Mouse (Mus musculus): ENCODE measurements around the gene Zscan10. TPM values are rescaled to one million over a fixed set of nuclear protein-coding genes. Genes with fewer than 3 reads are reported as not detected.
"Not testable (repeated sequence)": the region's sequence is repeated elsewhere in the genome, so short reads cannot be mapped to it uniquely, and the experiment has no call there.

The Zscan10 gene
- polyA plus RNA-seq, 1 experiment = not detected

GRCm38 (mm10) chr17:23585721-23586491, 14.8 kb upstream of the Zscan10 start:
- Histone ChIP-seq H3K27me3 (replicated peaks) (peaks cover 38% of the 10 kb centered on the region), H3K4me1 (peaks cover 25% of the 10 kb centered on the region), H3K36me3 (replicated peaks; ENCODE audit: low read length) (no peaks in the 10 kb centered on the region), H3K9me3 (no peaks in the 10 kb centered on the region), H3K4me3 (replicated peaks) (peak overlapping the region; percentile 88)
- no peak for TF ChIP-seq GATA1 (IDR thresholded peaks at IDR 0.05; ENCODE audit: borderline replicate concordance, low read length)
- TF ChIP-seq FLI1 (IDR thresholded peaks at IDR 0.05; ENCODE audit: low read length) = no peak

- peaks cover 38% of the 10 kb centered on the region for H3K27me3 ChIP-seq (replicated peaks)
- H3K36me3 ChIP-seq (replicated peaks; ENCODE audit: low read length) = no peaks in the 10 kb centered on the region
- H3K9me3 ChIP-seq = no peaks in the 10 kb centered on the region
- H3K4me1 ChIP-seq = peaks cover 30% of the 10 kb centered on the region
- TF ChIP-seq FLI1 (IDR thresholded peaks at IDR 0.05; ENCODE audit: low read length) (no peak), GATA1 (IDR thresholded peaks at IDR 0.05; ENCODE audit: borderline replicate concordance, low read length) (no peak)
- H3K4me3 ChIP-seq (replicated peaks) = no peak overlapping the region
Observed at GRCm38 (mm10) chr17:23587253-23587652, 13.4 kb upstream of the Zscan10 start.

GRCm38 (mm10) chr17:23592208-23592925, 8.3 kb upstream of the Zscan10 start:
- H3K27me3 ChIP-seq (replicated peaks) = peaks cover 9% of the 10 kb centered on the region
- H3K4me1 ChIP-seq = peaks cover 21% of the 10 kb centered on the region
- H3K9me3 ChIP-seq = no peaks in the 10 kb centered on the region
- H3K4me3 ChIP-seq (replicated peaks) = peak overlapping the region; percentile 90
- TF ChIP-seq GATA1 (IDR thresholded peaks at IDR 0.05; ENCODE audit: borderline replicate concordance, low read length) (no peak), FLI1 (IDR thresholded peaks at IDR 0.05; ENCODE audit: low read length) (no peak)
- H3K36me3 ChIP-seq (replicated peaks; ENCODE audit: low read length) = no peaks in the 10 kb centered on the region

- peaks cover 10% of the 10 kb centered on the region for H3K27me3 ChIP-seq (replicated peaks)
- H3K4me3 ChIP-seq (replicated peaks) = peak overlapping the region; percentile 90
- TF ChIP-seq FLI1 (IDR thresholded peaks at IDR 0.05; ENCODE audit: low read length) (no peak), GATA1 (IDR thresholded peaks at IDR 0.05; ENCODE audit: borderline replicate concordance, low read length) (no peak)
- no peaks in the 10 kb centered on the region for H3K36me3 ChIP-seq (replicated peaks; ENCODE audit: low read length)
- H3K4me1 ChIP-seq = peaks cover 24% of the 10 kb centered on the region
- H3K9me3 ChIP-seq = no peaks in the 10 kb centered on the region
Observed at GRCm38 (mm10) chr17:23592926-23593300, 7.7 kb upstream of the Zscan10 start.

- H3K36me3 ChIP-seq (replicated peaks; ENCODE audit: low read length); H3K9me3 ChIP-seq; H3K4me3 ChIP-seq (replicated peaks): not testable (repeated sequence)
- Histone ChIP-seq H3K27me3 (replicated peaks) (peaks cover 16% of the 10 kb centered on the region), H3K4me1 (peaks cover 46% of the 10 kb centered on the region)
Observed at GRCm38 (mm10) chr17:23595139-23595538, 5.5 kb upstream of the Zscan10 start.

- H3K4me3 ChIP-seq (replicated peaks) = peak within 1 kb of the TSS; percentile 90
- no peaks in the 10 kb centered on the region for H3K9me3 ChIP-seq
- H3K36me3 ChIP-seq (replicated peaks; ENCODE audit: low read length) = no peaks in the 10 kb centered on the region
- peaks cover 42% of the 10 kb centered on the region for H3K4me1 ChIP-seq
- H3K27me3 ChIP-seq (replicated peaks) = peaks cover 8% of the 10 kb centered on the region
- TF ChIP-seq GATA1 (IDR thresholded peaks at IDR 0.05; ENCODE audit: borderline replicate concordance, low read length) (no peak), FLI1 (IDR thresholded peaks at IDR 0.05; ENCODE audit: low read length) (no peak)
Observed at GRCm38 (mm10) chr17:23598582-23599552, 1.8 kb upstream of the Zscan10 start, which contains the start of gene Zfp13. Zfp13 (minus strand) TSS chr17:23599487.

- H3K9me3 ChIP-seq = no peaks in the 10 kb centered on the region
- H3K4me1 ChIP-seq = peaks cover 42% of the 10 kb centered on the region
- H3K27me3 ChIP-seq (replicated peaks) = peaks cover 10% of the 10 kb centered on the region
- peak overlapping the region; percentile 90 for H3K4me3 ChIP-seq (replicated peaks)
- no peaks in the 10 kb centered on the region for H3K36me3 ChIP-seq (replicated peaks; ENCODE audit: low read length)
- TF ChIP-seq FLI1 (IDR thresholded peaks at IDR 0.05; ENCODE audit: low read length) (no peak), GATA1 (IDR thresholded peaks at IDR 0.05; ENCODE audit: borderline replicate concordance, low read length) (no peak)
Observed at GRCm38 (mm10) chr17:23599605-23600063, 1.0 kb upstream of the Zscan10 start.

GRCm38 (mm10) chr17:23601836-23602585, 1.4 kb downstream of the Zscan10 start:
- H3K27me3 ChIP-seq (replicated peaks) = peaks cover 19% of the 10 kb centered on the region
- TF ChIP-seq GATA1 (IDR thresholded peaks at IDR 0.05; ENCODE audit: borderline replicate concordance, low read length) = no peak
- no peak for TF ChIP-seq FLI1 (IDR thresholded peaks at IDR 0.05; ENCODE audit: low read length)

GRCm38 (mm10) chr17:23603077-23603476, 2.4 kb downstream of the Zscan10 start:
- Histone ChIP-seq H3K36me3 (replicated peaks; ENCODE audit: low read length) (no peaks in the 10 kb centered on the region), H3K4me3 (replicated peaks) (no peak overlapping the region), H3K27me3 (replicated peaks) (peaks cover 18% of the 10 kb centered on the region), H3K9me3 (no peaks in the 10 kb centered on the region), H3K4me1 (peaks cover 30% of the 10 kb centered on the region)
- TF ChIP-seq GATA1 (IDR thresholded peaks at IDR 0.05; ENCODE audit: borderline replicate concordance, low read length) = no peak
- no peak for TF ChIP-seq FLI1 (IDR thresholded peaks at IDR 0.05; ENCODE audit: low read length)

More at GRCm38 (mm10) chr17:23601836-23602585, 1.4 kb downstream of the Zscan10 start:
- H3K4me3 ChIP-seq (replicated peaks) = no peak overlapping the region
- no peaks in the 10 kb centered on the region for H3K36me3 ChIP-seq (replicated peaks; ENCODE audit: low read length)
- no peaks in the 10 kb centered on the region for H3K9me3 ChIP-seq
- peaks cover 37% of the 10 kb centered on the region for H3K4me1 ChIP-seq
